Mouse (Mus musculus): ENCODE results near the gene Nsmce4a. TPM values are rescaled to one million over a fixed set of nuclear protein-coding genes. Genes with fewer than 3 reads are reported as not detected.

Gene Nsmce4a
- polyA plus RNA-seq, 1 experiment from 2014 or later = 115 TPM

DNA sequence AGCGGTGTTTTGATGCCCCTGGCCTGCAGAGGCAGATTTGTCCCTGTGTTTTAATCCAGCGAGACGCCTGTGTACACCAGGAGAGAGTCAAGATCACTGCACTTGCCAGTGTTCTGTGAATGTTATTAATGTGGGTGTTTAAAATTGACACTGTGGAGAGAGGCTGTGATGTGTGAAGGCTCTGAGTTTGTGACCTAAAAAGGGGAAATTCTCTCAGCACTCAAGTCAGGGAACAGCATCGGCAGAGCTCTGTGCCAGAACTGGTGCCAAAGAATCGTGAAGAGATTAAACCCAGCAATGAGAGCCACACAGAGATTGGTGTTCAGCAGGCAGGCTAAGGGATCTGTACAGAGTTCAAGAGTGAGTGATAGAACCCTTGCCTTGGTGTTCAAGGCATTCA is 17.3 kb downstream of the Nsmce4a start:
- Histone ChIP-seq H3K4me1 (replicated peaks) (peaks cover 8% of the 10 kb centered on the region), H3K9ac (no peak overlapping the region), H3K4me2 (no peak overlapping the region), H3K36me3 (no peaks in the 10 kb centered on the region), H3K9me3 (replicated peaks) (no peaks in the 10 kb centered on the region), H3K27me3 (peaks cover 6% of the 10 kb centered on the region; the same call in 1 of the 2 replicates), H3K27ac (no peak overlapping the region), H3K4me3 (replicated peaks) (no peak overlapping the region)
- 73% methylated on average over 5 of the region's 5 CpGs for WGBS (ENCODE audit: insufficient replicate concordance)
- ATAC-seq (ENCODE audit: low read depth) = no peak
- no peak for DNase-seq

DNA sequence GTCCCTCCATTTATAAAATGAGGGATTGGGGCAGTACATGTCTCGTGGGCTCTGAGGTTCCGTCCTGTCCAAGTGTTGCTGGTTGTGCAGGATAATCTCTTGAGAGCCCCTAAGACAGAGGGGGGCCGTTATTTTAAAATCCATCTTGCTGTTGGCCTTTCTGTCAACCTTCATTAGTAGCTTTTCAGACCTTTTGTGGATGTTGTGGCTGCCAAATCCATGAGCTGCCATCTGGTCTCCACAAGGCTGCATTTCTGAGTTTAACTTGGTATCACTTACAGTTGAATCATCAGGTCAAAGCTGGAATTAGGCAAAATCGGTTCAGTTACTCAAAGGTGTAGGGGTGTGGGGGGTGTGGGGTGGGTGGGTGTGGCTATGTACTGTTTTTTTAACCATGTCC is 19.6 kb downstream of the Nsmce4a start:
- Histone ChIP-seq H3K4me3 (replicated peaks) (no peak overlapping the region), H3K9me3 (replicated peaks) (no peaks in the 10 kb centered on the region), H3K27ac (no peak overlapping the region), H3K4me1 (replicated peaks) (no peaks in the 10 kb centered on the region), H3K4me2 (no peak overlapping the region), H3K36me3 (no peaks in the 10 kb centered on the region), H3K27me3 (peaks cover 6% of the 10 kb centered on the region; the same call in 1 of the 2 replicates), H3K9ac (no peak overlapping the region)
- no peak for ATAC-seq (ENCODE audit: low read depth)
- 62% methylated on average over 4 of the region's 4 CpGs for WGBS (ENCODE audit: insufficient replicate concordance)
- DNase-seq = no peak

DNA sequence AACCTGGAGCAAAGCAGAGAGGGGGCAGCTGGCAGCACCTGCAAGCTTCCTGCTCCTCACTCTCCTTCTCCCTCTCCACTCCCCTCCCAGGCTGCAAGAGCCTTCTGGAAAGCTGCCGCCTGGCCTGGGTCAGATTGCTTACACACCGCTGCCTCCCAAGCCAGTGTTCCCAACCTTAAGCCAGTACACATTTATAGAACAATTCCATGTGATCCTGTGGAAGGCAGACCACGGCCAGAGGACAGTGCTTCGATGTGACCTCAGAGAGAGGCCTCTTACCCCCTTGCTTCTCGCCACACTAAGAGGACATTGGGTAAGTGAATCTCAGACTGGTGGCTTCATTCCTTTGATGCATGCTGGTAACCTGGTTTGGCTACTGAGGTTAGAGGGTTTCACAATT is 20.1 kb downstream of the Nsmce4a start:
- H3K27me3 ChIP-seq = peaks cover 6% of the 10 kb centered on the region; the same call in 1 of the 2 replicates
- 59% methylated on average over 5 of the region's 5 CpGs for WGBS (ENCODE audit: insufficient replicate concordance)

DNA sequence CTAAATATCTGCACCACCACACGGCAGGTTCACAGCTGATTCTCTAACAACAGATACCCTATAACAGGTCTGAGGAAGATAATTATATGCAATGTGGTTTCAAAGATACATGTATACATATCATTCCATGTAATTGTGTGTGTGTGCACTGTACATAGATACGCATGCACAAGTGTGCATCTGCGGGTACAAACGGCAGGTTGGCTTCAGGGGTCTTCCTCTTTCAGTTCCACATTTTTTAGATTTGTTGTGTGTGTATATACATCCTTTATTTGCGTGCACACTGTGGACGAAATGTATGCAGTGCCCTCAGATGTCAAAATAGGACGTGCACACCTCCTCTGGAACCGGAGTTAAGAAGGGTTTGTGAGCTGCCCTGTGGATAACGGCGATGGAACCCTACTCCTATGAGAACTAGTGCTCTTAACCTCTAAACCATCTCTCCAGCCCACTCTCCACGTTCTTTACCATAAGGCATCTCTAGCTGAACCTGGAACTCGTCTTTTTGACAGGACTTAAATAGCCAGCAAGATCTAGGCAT is 25.2 kb downstream of the Nsmce4a start:
- H3K4me1 ChIP-seq (replicated peaks) = peaks cover 27% of the 10 kb centered on the region
- no peak for ATAC-seq (ENCODE audit: low read depth)
- peak overlapping the region; percentile 80 for H3K4me2 ChIP-seq
- peak overlapping the region; percentile 93 for H3K4me3 ChIP-seq (replicated peaks)
- no peaks in the 10 kb centered on the region for H3K9me3 ChIP-seq (replicated peaks)
- H3K27ac ChIP-seq = peak overlapping the region; percentile 99; the same call in 1 of the 2 replicates
- H3K9ac ChIP-seq = peak overlapping the region; percentile 95; the same call in 1 of the 2 replicates
- DNase-seq = no peak
- peaks cover 4% of the 10 kb centered on the region; the same call in 1 of the 2 replicates for H3K27me3 ChIP-seq
- 62% methylated on average over 12 of the region's 12 CpGs for WGBS (ENCODE audit: insufficient replicate concordance)
- peaks cover 26% of the 10 kb centered on the region for H3K36me3 ChIP-seq

More for the DNA sequence above, 20.1 kb downstream of the Nsmce4a start:
- Histone ChIP-seq H3K4me1 (replicated peaks) (peaks cover 2% of the 10 kb centered on the region), H3K9me3 (replicated peaks) (no peaks in the 10 kb centered on the region), H3K36me3 (no peaks in the 10 kb centered on the region), H3K9ac (no peak overlapping the region), H3K4me3 (replicated peaks) (no peak overlapping the region), H3K4me2 (no peak overlapping the region), H3K27ac (no peak overlapping the region)
- no peak for ATAC-seq (ENCODE audit: low read depth)
- no peak for DNase-seq

DNA sequence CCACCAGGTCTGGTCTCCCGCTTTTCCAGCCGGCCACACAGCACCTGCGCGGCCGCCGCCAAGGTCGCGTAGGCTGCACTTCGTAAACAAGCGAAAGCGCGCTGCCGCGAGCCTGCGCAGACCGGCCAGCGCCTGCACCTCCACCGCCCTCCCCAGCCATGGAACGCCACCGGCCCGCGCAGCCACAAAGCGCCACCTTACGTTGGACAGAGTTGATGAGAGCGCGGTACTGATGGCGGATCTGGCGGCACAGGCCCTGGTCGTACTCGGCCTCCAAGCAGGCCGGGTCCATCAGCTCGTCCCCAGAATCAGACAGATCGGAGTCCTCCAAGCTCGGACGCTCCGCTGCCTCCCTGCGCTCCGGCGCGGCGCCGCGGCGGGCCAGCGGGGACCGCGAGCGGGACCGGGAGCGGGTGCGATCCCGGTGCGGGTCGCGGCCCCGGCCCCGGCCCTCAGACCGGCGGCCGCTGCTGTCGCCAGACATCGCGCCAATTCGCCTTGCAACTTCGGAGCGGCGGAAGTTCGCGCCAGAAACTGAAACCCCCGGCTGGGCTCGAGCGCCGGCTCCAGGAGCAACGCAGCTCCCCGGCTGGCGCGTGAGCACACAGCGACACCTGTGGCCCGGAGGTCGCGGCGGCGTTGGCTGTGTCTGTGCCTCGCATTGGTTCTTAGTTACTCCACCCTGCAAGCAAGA is 26.0 kb downstream of the Nsmce4a start:
- H3K9me3 ChIP-seq (replicated peaks) = no peaks in the 10 kb centered on the region
- peaks cover 3% of the 10 kb centered on the region; the same call in 1 of the 2 replicates for H3K27me3 ChIP-seq
- DNase-seq = peak; percentile 87
- H3K4me3 ChIP-seq (replicated peaks) = peak overlapping the region; percentile 93
- peak overlapping the region; percentile 80 for H3K4me2 ChIP-seq
- H3K27ac ChIP-seq = peak overlapping the region; percentile 99
- WGBS (ENCODE audit: insufficient replicate concordance) = under 1% methylated on average over 75 of the region's 84 CpGs
- ATAC-seq (ENCODE audit: low read depth) = peak; percentile 95
- H3K36me3 ChIP-seq = peaks cover 34% of the 10 kb centered on the region
- H3K9ac ChIP-seq = peak overlapping the region; percentile 95
- H3K4me1 ChIP-seq (replicated peaks) = peaks cover 27% of the 10 kb centered on the region

DNA sequence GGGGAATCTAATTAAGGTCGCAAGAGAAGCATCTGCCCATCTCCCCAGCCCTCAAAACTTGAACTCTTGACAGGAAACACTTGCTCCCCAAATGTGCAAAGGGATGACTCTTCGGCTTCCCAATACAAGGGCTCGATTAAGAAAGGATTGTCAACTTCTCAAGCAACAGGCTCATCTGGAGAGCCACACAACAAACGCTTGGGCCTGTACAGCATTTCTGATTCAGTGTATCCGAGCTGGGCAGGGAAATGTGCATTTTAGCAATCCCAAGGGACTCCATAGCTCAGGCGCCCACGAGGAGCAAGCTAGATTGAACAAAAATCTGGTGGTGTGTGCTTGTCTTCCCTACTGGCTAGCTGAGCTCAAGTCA is 26.5 kb downstream of the Nsmce4a start:
- H3K4me1 ChIP-seq (replicated peaks) = peaks cover 27% of the 10 kb centered on the region
- peak overlapping the region; percentile 93 for H3K4me3 ChIP-seq (replicated peaks)
- H3K4me2 ChIP-seq = peak overlapping the region; percentile 80
- H3K27ac ChIP-seq = peak overlapping the region; percentile 99
- DNase-seq = no peak
- H3K9ac ChIP-seq = peak overlapping the region; percentile 95
- H3K9me3 ChIP-seq (replicated peaks) = no peaks in the 10 kb centered on the region
- H3K27me3 ChIP-seq = no peaks in the 10 kb centered on the region; the same call in 1 of the 2 replicates
- WGBS (ENCODE audit: insufficient replicate concordance) = 3% methylated on average over 7 of the region's 7 CpGs
- peak; percentile 8 for ATAC-seq (ENCODE audit: low read depth)
- H3K36me3 ChIP-seq = peaks cover 39% of the 10 kb centered on the region

DNA sequence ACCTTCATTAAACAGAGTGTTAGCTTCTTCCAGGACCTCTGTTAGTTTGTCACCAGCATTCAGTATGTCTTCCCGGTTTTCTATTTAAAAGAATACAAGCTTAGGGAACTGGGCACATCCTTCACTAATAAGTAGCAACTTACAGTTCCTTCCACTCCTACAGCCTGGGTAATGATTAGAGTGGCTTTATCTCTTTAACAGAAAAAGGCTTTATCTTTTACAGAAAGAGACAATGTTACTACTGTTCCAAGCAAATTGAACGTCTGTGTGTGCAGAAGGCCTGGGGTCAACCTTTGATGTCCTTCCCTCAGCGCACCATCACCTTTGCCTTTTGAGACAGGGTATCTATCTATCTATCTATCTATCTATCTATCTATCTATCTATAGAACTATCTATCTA is 27.0 kb downstream of the Nsmce4a start:
- peak overlapping the region; percentile 80 for H3K4me2 ChIP-seq
- peak overlapping the region; percentile 99 for H3K27ac ChIP-seq
- H3K9me3 ChIP-seq (replicated peaks) = no peaks in the 10 kb centered on the region
- 40% methylated on average over 3 of the region's 3 CpGs for WGBS (ENCODE audit: insufficient replicate concordance)
- H3K4me1 ChIP-seq (replicated peaks) = peaks cover 27% of the 10 kb centered on the region
- peak overlapping the region; percentile 93 for H3K4me3 ChIP-seq (replicated peaks)
- H3K27me3 ChIP-seq = no peaks in the 10 kb centered on the region; the same call in 1 of the 2 replicates
- DNase-seq (no peak), ATAC-seq (ENCODE audit: low read depth) (no peak)
- peak overlapping the region; percentile 95 for H3K9ac ChIP-seq
- peaks cover 43% of the 10 kb centered on the region for H3K36me3 ChIP-seq

DNA sequence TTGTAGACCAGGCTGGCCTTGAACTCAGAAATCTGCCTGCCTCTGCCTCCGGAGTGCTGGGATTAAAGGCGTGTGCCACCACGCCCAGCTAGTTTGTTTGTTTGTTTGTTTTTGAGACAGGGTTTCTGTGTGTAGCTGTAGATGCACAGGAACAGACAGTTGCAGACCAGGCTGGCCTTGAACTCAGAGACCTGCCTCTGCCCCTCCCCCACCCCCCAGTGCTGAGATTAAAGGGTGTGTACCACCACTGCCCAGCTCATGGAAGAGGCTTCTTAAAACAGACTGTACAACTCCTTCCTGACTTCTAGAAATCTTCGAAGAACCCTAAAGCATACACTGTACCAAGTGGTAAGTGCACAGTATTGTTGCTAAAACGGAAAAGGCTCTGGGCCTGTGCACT is 27.5 kb downstream of the Nsmce4a start:
- no peak for DNase-seq
- 84% methylated on average over 5 of the region's 5 CpGs for WGBS (ENCODE audit: insufficient replicate concordance)
- Histone ChIP-seq H3K27me3 (no peaks in the 10 kb centered on the region; the same call in 1 of the 2 replicates), H3K4me1 (replicated peaks) (peaks cover 27% of the 10 kb centered on the region), H3K4me3 (replicated peaks) (peak overlapping the region; percentile 93), H3K36me3 (peaks cover 46% of the 10 kb centered on the region), H3K9me3 (replicated peaks) (no peaks in the 10 kb centered on the region), H3K4me2 (peak overlapping the region; percentile 80), H3K27ac (peak overlapping the region; percentile 99), H3K9ac (peak overlapping the region; percentile 95)
- no peak for ATAC-seq (ENCODE audit: low read depth)

DNA sequence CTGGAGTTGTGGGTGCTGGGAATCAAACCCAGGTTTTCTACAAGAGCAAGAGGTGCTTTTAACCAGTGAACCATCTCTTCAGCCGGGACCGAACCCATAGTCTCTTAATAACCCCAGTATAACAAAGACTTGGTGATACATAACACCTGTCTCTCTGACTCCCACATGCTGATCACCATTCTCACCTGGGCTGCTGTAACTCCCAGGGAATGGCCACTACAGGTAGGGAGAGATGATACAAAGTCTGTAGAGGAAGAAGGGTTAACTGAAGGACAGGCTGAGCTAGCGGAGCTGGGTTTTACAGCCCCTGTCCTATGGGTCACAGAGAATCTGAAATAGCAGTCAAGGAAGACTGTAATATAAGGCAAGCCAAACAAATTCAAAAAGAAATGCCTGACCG is 29.7 kb downstream of the Nsmce4a start:
- H3K9ac ChIP-seq = no peak overlapping the region
- H3K36me3 ChIP-seq = peaks cover 69% of the 10 kb centered on the region
- no peak overlapping the region for H3K4me3 ChIP-seq (replicated peaks)
- H3K27ac ChIP-seq = no peak overlapping the region
- 87% methylated on average over 4 of the region's 4 CpGs for WGBS (ENCODE audit: insufficient replicate concordance)
- DNase-seq (no peak), ATAC-seq (ENCODE audit: low read depth) (no peak)
- no peaks in the 10 kb centered on the region for H3K9me3 ChIP-seq (replicated peaks)
- no peak overlapping the region for H3K4me2 ChIP-seq
- peaks cover 27% of the 10 kb centered on the region for H3K4me1 ChIP-seq (replicated peaks)
- no peaks in the 10 kb centered on the region for H3K27me3 ChIP-seq

DNA sequence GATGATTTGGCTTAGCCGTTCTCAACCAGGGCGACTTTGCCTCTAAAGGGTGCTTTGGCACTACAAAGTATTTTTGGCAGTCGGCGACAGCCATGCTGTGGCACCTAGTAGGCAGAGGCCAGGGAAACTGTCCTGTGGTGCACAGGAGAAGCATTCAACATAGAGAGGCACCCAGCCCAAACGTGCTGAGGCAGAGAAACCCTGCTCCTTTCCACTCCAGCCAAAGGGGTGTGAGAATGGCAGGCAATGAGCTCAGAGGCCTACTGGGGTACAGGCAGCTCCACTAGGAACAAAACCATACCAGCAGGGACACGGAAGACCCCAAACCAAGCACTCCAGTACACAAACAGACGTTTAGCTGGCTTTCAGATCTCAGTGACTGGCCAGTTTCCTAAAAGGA is 32.7 kb downstream of the Nsmce4a start:
- Histone ChIP-seq H3K4me3 (replicated peaks) (no peak overlapping the region), H3K27ac (no peak overlapping the region), H3K27me3 (no peaks in the 10 kb centered on the region), H3K9ac (no peak overlapping the region), H3K36me3 (peaks cover 95% of the 10 kb centered on the region), H3K9me3 (replicated peaks) (no peaks in the 10 kb centered on the region), H3K4me1 (replicated peaks) (peaks cover 9% of the 10 kb centered on the region), H3K4me2 (no peak overlapping the region)
- ATAC-seq (ENCODE audit: low read depth) (no peak), DNase-seq (no peak)
- WGBS (ENCODE audit: insufficient replicate concordance) = 87% methylated on average over 7 of the region's 7 CpGs

DNA sequence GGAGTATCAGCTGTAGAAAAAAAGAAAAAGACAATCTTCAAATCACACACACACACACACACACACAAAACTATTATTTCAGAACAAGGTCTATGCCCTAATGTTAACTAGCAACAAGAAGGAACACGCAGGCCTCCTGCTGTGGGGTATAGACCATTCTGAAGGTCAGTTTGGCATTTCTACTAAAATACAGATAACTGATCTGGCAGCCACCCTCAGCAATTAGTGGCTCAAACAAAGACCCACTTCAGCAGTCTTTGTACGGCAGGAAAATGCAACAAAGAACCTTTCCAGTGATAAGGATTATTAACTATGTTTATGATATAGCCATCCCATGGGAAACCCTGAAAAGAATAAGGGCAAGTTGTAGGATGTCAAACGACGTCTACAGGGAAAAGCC is 35.9 kb downstream of the Nsmce4a start:
- no peak overlapping the region for H3K4me2 ChIP-seq
- no peaks in the 10 kb centered on the region for H3K27me3 ChIP-seq
- H3K27ac ChIP-seq = no peak overlapping the region
- ATAC-seq (ENCODE audit: low read depth) (no peak), DNase-seq (no peak)
- no peak overlapping the region for H3K4me3 ChIP-seq (replicated peaks)
- 87% methylated on average over 4 of the region's 4 CpGs for WGBS (ENCODE audit: insufficient replicate concordance)
- H3K36me3 ChIP-seq = peaks cover 87% of the 10 kb centered on the region
- no peaks in the 10 kb centered on the region for H3K9me3 ChIP-seq (replicated peaks)
- H3K9ac ChIP-seq = no peak overlapping the region
- peaks cover 4% of the 10 kb centered on the region; the same call in 1 of the 2 replicates for H3K4me1 ChIP-seq (replicated peaks)
